Mouse (Mus musculus): ENCODE data around the gene Gm45785.

- TF ChIP-seq ZC3H11A (IDR thresholded peaks at IDR 0.05; ENCODE audit: borderline replicate concordance, low read depth, low read length) (no peak), HCFC1 (IDR thresholded peaks at IDR 0.05; ENCODE audit: borderline replicate concordance, insufficient read depth, low read length) (no peak), ZNF384 (IDR thresholded peaks at IDR 0.05; ENCODE audit: low read depth, low read length) (no peak), CHD2 (IDR thresholded peaks at IDR 0.05; ENCODE audit: low read depth, low read length) (no peak)
Measured at GRCm38 (mm10) chr7:140877364-140877763, 21.2 kb upstream of the Gm45785 start.

Data from ES-E14 (cell line).